In genomic region chr8:74640636-74641035, GRCm38 (mm10) we compare ENCODE assay signal across 16 mouse cellular contexts.
"Had no signal": no experiment of that assay in that cellular context is flagged by ENCODE, and none has a peak within 500 bp of the region (broad histone marks: within the 10 kb centered on the region; RNA-seq: fewer than 3 reads in every experiment).

No protein-coding gene starts in this region.

- DNase-seq: retina, postnatal 1 day; right cerebral cortex, adult 18-20 months; right cerebral cortex, postnatal 14 days; right cerebral cortex, postnatal 25 days; right cerebral cortex, postnatal 4 days; spleen, adult 18-20 months; thymus, adult 18-20 months; thymus, adult 2 months; thymus, postnatal 14 days; thymus, postnatal 25 days; thymus, postnatal 36 days; thymus, postnatal 4 days had no signal

- H3K36me3 ChIP-seq: neural tube, embryonic 12.5 days; neural tube, embryonic 13.5 days; stomach, embryonic 15.5 days had no signal

- H3K4me3 ChIP-seq: neural tube, embryonic 12.5 days; neural tube, embryonic 13.5 days; stomach, embryonic 15.5 days had no signal

- H3K27me3 ChIP-seq: neural tube, embryonic 12.5 days; neural tube, embryonic 13.5 days; stomach, embryonic 15.5 days had no signal

- H3K9ac ChIP-seq: neural tube, embryonic 12.5 days; neural tube, embryonic 13.5 days; stomach, embryonic 15.5 days had no signal

- H3K27ac ChIP-seq: neural tube, embryonic 12.5 days; neural tube, embryonic 13.5 days; stomach, embryonic 15.5 days; stomach, postnatal 0 days had no signal

- H3K4me1 ChIP-seq: neural tube, embryonic 12.5 days; neural tube, embryonic 13.5 days; stomach, embryonic 15.5 days had no signal

- H3K9me3 ChIP-seq: neural tube, embryonic 12.5 days; neural tube, embryonic 13.5 days; stomach, embryonic 15.5 days had no signal

- H3K4me2 ChIP-seq: neural tube, embryonic 12.5 days; neural tube, embryonic 13.5 days; stomach, embryonic 15.5 days had no signal
